Mouse (Mus musculus) ES-E14 (cell line): ENCODE results near the gene 4930402H24Rik. TPM values are rescaled to one million over a fixed set of nuclear protein-coding genes. Genes with fewer than 3 reads are reported as not detected.

ENCODE experiments used
- DNase-seq: peaks from one replicate; pipeline ENCODE4 v3.0.0-alpha.2; 2013; ENCODE audit warnings: low read depth, low spot score
- H3K27ac ChIP-seq: 2 replicates; pipeline ENCODE4 v1.5.1; 2012; ENCODE audit warnings: low read depth, mild to moderate bottlenecking, low read length, moderate library complexity, mixed read lengths; ENCODE audit not compliant: poor library complexity, insufficient read depth, severe bottlenecking
- H3K36me3 ChIP-seq: 2 replicates; pipeline ENCODE4 v1.6.1; 2012; ENCODE audit warnings: mild to moderate bottlenecking, low read length, moderate library complexity, mixed read lengths; ENCODE audit not compliant: control insufficient read depth, poor library complexity, insufficient read depth, severe bottlenecking
- H3K4me1 ChIP-seq, 2 experiments: fragments of 150-350 bp in 1 of 2; sonication (generic) in 1 of 2; 2 replicates each; pipeline ENCODE4 v1.6.1; 2012; ENCODE audit warnings: low read length in 2 of 2, mild to moderate bottlenecking in 1 of 2, mixed read lengths in 1 of 2; ENCODE audit not compliant: control insufficient read depth in 2 of 2, insufficient read depth in 2 of 2, poor library complexity in 1 of 2
- H3K4me3 ChIP-seq, 2 experiments: fragments of 150-350 bp in 1 of 2; sonication (generic) in 1 of 2; 2 replicates each; pipeline ENCODE4 v1.5.1; 2012; ENCODE audit warnings: low read length in 2 of 2, low read depth in 1 of 2, mild to moderate bottlenecking in 1 of 2, mixed read lengths in 1 of 2; ENCODE audit not compliant: insufficient read depth in 1 of 2, poor library complexity in 1 of 2, severe bottlenecking in 1 of 2
- H3K9ac ChIP-seq: 2 replicates; pipeline ENCODE4 v1.6.1; 2012; ENCODE audit warnings: low read depth, mild to moderate bottlenecking, low read length, mixed read lengths; ENCODE audit not compliant: poor library complexity, insufficient read depth, severe bottlenecking
- H3K9me3 ChIP-seq: fragments of 150-350 bp; sonication (generic); 2 replicates; pipeline ENCODE4 v1.6.1; 2012; ENCODE audit warnings: low read depth, mild to moderate bottlenecking, low read length; ENCODE audit not compliant: control insufficient read depth, insufficient read depth
- CHD2 ChIP-seq: IDR thresholded peaks from 2 replicates; pipeline ENCODE4 v1.6.1; 2014; ENCODE audit warnings: mild to moderate bottlenecking, low read depth, low read length, inconsistent platforms
- HCFC1 ChIP-seq: IDR thresholded peaks from 2 replicates; pipeline ENCODE4 v1.6.1; 2012; ENCODE audit warnings: low read length, inconsistent platforms, borderline replicate concordance; ENCODE audit not compliant: insufficient read depth
- MAFK ChIP-seq: IDR thresholded peaks from 2 replicates; pipeline ENCODE4 v1.6.1; 2014; ENCODE audit warnings: mild to moderate bottlenecking, low read depth, low read length, inconsistent platforms; ENCODE audit not compliant: insufficient read depth
- ZC3H11A ChIP-seq: IDR thresholded peaks from 2 replicates; pipeline ENCODE4 v1.6.1; 2012; ENCODE audit warnings: low read depth, mild to moderate bottlenecking, inconsistent platforms, low read length, borderline replicate concordance
- ZNF384 ChIP-seq: IDR thresholded peaks from 2 replicates; pipeline ENCODE4 v1.6.1; 2012; ENCODE audit warnings: low read depth, low read length, inconsistent platforms
- in situ Hi-C, 2 experiments: fragments of 600-800 bp; cut with MboI; formaldehyde crosslinking; loops; one replicate each; pipeline ENCODE4 v1.15.1; 2025; ENCODE audit warnings: low sequenced_read_pairs in 2 of 2, inconsistent platforms in 1 of 2; ENCODE audit not compliant: unreplicated experiment in 2 of 2
- total RNA-seq: library from RNA; depleted of rRNA; stranded (reverse); fragments of 300-350 nt; gene quantifications from 2 replicates; pipeline ENCODE4 v1.2.3, GENCODE M21; 2012; rRNA removed

The 4930402H24Rik gene
- total RNA-seq, 1 experiment = 11.9 TPM

DNA sequence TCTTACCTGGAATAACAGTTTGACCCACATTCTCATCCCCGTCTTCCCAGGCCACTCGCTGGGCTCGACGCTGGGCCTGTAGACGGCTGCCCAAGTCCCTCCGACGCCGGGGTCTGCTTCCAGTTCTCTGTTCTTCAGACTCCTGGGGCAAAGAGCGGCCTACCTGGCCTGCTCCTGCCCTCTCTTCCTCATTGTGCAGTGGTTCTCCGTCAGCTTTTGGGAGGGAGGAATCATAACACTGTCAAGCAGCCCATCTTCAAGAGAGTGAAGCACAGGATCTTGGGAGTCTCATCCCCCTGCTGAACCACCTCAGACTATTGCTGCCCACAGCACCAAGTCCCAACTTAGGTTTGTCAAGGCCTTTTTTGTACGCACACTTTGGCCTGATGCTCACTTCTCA, 242.9 kb downstream of the 4930402H24Rik start:
- Histone ChIP-seq H3K4me3 (peak overlapping the region; percentile 86 to 89; a peak in 1 of 4 replicates), H3K9me3 (no peaks in the 10 kb centered on the region), H3K9ac (peak overlapping the region; percentile 98), H3K4me1 (peaks cover 0 to 2% of the 10 kb centered on the region in 2 experiments; a peak in 1 of 4 replicates), H3K27ac (no peak overlapping the region), H3K36me3 (peaks cover 11% of the 10 kb centered on the region)
- DNase-seq = no peak
- in situ Hi-C loops = no loop called here
- TF ChIP-seq HCFC1 (no peak), ZC3H11A (no peak), ZNF384 (no peak)

DNA sequence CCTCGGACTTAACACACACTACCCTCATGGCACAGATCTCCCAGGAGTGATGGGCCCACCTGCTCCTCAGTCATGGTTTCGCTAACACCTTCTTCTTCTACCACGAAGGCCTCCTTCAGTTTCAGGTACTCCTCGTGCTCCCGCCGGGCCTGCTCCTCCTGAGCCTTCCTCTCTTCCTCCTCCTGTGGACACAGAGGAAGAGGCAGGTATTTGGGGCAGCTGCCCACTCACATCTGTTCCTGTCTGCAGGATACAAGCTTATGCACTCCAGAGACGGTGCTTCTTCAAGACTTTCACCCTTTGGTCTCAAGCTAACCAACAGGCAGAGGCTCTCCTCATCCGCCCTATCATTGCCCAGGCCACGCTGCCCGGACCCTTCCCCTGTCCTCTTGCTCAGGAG, 247.7 kb downstream of the 4930402H24Rik start:
- H3K27ac ChIP-seq = no peak overlapping the region
- H3K36me3 ChIP-seq = peaks cover 38% of the 10 kb centered on the region
- no peak overlapping the region for H3K4me3 ChIP-seq
- no peaks in the 10 kb centered on the region for H3K9me3 ChIP-seq
- DNase-seq = no peak
- H3K4me1 ChIP-seq = no peaks in the 10 kb centered on the region
- no peak overlapping the region for H3K9ac ChIP-seq
- TF ChIP-seq MAFK = no peak
- TF ChIP-seq CHD2 = no peak
- no peak for TF ChIP-seq ZC3H11A
- TF ChIP-seq ZNF384 = no peak
- TF ChIP-seq HCFC1 = no peak
- in situ Hi-C loops = no loop called here

DNA sequence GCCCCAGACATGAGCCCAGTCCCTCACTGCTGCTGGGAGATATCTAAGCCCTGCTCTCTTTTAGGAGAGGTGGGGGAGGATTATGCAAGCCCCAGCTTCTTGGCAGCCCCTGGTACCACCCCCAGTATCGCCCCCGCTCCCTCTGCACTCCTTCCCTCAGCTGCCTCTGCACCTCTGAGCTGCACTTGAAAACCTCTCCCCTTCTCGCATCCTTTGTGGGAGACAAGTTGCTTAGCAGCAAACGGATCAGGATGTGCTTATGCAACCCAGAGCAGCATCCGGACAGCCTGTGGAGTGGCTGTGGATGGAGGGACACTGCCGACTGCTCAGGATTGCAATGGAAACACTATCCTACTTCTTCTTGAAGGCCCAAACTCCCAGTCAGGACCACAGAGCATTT, 248.7 kb downstream of the 4930402H24Rik start:
- no peaks in the 10 kb centered on the region for H3K9me3 ChIP-seq
- H3K4me1 ChIP-seq = no peaks in the 10 kb centered on the region
- TF ChIP-seq CHD2 (no peak), ZC3H11A (no peak), HCFC1 (no peak), ZNF384 (no peak), MAFK (no peak)
- H3K36me3 ChIP-seq = peaks cover 42% of the 10 kb centered on the region
- DNase-seq = no peak
- no peak overlapping the region for H3K27ac ChIP-seq
- no peak overlapping the region for H3K9ac ChIP-seq
- in situ Hi-C loops = no loop called here
- no peak overlapping the region for H3K4me3 ChIP-seq

DNA sequence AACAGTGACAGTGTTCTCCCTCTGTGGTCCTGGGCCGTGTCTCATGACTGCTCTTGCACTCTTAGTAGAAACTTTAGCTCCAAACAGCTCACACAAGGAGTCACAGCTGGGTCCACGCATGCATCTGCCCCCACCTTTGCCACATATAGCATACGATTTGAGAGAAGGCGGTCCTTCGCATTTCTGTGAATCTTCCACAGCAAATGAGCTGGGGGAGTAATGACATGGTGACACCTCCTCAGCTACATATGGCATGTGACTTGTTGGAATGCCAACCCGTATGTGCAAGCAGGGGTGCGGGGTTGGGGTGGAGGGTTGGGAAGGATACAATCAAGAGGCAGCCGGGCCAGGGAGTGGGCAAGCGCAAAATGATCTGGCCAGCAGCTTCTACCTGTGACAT, 249.7 kb downstream of the 4930402H24Rik start:
- in situ Hi-C loops = no loop called here
- Histone ChIP-seq H3K9me3 (no peaks in the 10 kb centered on the region), H3K27ac (no peak overlapping the region), H3K4me1 (no peaks in the 10 kb centered on the region), H3K9ac (no peak overlapping the region), H3K4me3 (no peak overlapping the region), H3K36me3 (peaks cover 39% of the 10 kb centered on the region)
- no peak for DNase-seq
- TF ChIP-seq HCFC1 (no peak), ZNF384 (no peak), ZC3H11A (no peak), CHD2 (no peak), MAFK (no peak)

Other genes starting within 250 kb of the 4930402H24Rik start
- 60.1 and 62.4 TPM in 2 replicates for gene Ddrgk1, start 241.7 kb downstream of the 4930402H24Rik start, total RNA-seq
- gene Itpa, start 238.8 kb downstream of the 4930402H24Rik start, total RNA-seq = 55.0 and 83.4 TPM in 2 replicates
- 13.0 and 25.0 TPM in 2 replicates for gene Slc4a11, start 208.9 kb downstream of the 4930402H24Rik start, total RNA-seq
- 16.7 and 17.0 TPM in 2 replicates for gene Atrn, start 89 bp upstream of the 4930402H24Rik start, total RNA-seq
- gene Gfra4, start 136.7 kb upstream of the 4930402H24Rik start, total RNA-seq = 1.6 TPM in 2 replicates
- gene Adam33, start 157.4 kb upstream of the 4930402H24Rik start, total RNA-seq = 0.40 and 0.69 TPM in 2 replicates
- gene Siglec1, start 180.4 kb upstream of the 4930402H24Rik start, total RNA-seq = 0.26 and 0.27 TPM in 2 replicates
- 1.5 and 1.7 TPM in 2 replicates for gene Hspa12b, start 220.9 kb upstream of the 4930402H24Rik start, total RNA-seq
- gene Gm11037, start 227.1 kb upstream of the 4930402H24Rik start, total RNA-seq = not detected in 2 replicates